Mouse (Mus musculus): ENCODE data around the gene Nudt14. TPM values are rescaled to one million over a fixed set of nuclear protein-coding genes. Genes with fewer than 3 reads are reported as not detected.

Nudt14 gene
- polyA plus RNA-seq (2015; fragmentation: Nextera tagmentation; extraction: Ambion mirVana) = 83.8 and 88.9 TPM in 2 replicates

- peak within 1 kb of the TSS; percentile 70 for H3K4me3 ChIP-seq
- no peaks in the 10 kb centered on the region for H3K9me3 ChIP-seq
- peak within 1 kb of the TSS; percentile 83 for H3K9ac ChIP-seq
- ATAC-seq (ENCODE audit: low FRiP score, low read depth) = peak; percentile 76
- H3K36me3 ChIP-seq = no peaks in the 10 kb centered on the region
- H3K27ac ChIP-seq = 0 out of 2 replicates have a peak within 1 kb of the TSS, but pooled peaks have one; percentile 15
- no peaks in the 10 kb centered on the region for H3K27me3 ChIP-seq
- peak within 1 kb of the TSS; percentile 75 for H3K4me2 ChIP-seq (replicated peaks)
- WGBS = 2% methylated on average over 45 of the region's 58 CpGs
- peaks cover 40% of the 10 kb centered on the region for H3K4me1 ChIP-seq
These were observed at the start of gene Nudt14 for GRCm38 (mm10) chr12:112941776-112942713. TSS of gene Nudt14 (minus strand) at chr12:112942124.

- no peak overlapping the region for H3K4me2 ChIP-seq (replicated peaks)
- ATAC-seq (ENCODE audit: low FRiP score, low read depth) = no peak
- WGBS = 91% methylated on average over 2 of the region's 2 CpGs
- H3K9me3 ChIP-seq = no peaks in the 10 kb centered on the region
- no peaks in the 10 kb centered on the region for H3K4me1 ChIP-seq
- H3K9ac ChIP-seq = no peak overlapping the region
- H3K4me3 ChIP-seq = no peak overlapping the region
- peaks cover 58% of the 10 kb centered on the region for H3K36me3 ChIP-seq
- no peak overlapping the region for H3K27ac ChIP-seq
- H3K27me3 ChIP-seq = no peaks in the 10 kb centered on the region
These were observed 49.5 kb upstream of the Nudt14 start for GRCm38 (mm10) chr12:112991444-112991843.

- no peak for ATAC-seq (ENCODE audit: low FRiP score, low read depth)
- no peak overlapping the region for H3K27ac ChIP-seq
- no peak overlapping the region for H3K4me2 ChIP-seq (replicated peaks)
- H3K27me3 ChIP-seq = no peaks in the 10 kb centered on the region
- H3K4me1 ChIP-seq = no peaks in the 10 kb centered on the region
- H3K9ac ChIP-seq = no peak overlapping the region
- no peak overlapping the region for H3K4me3 ChIP-seq
- peaks cover 60% of the 10 kb centered on the region for H3K36me3 ChIP-seq
- H3K9me3 ChIP-seq = no peaks in the 10 kb centered on the region
- WGBS = 86% methylated on average over 5 of the region's 5 CpGs
These were observed 48.9 kb upstream of the Nudt14 start for GRCm38 (mm10) chr12:112990706-112991405.

GRCm38 (mm10) chr12:112987877-112988276 is 46.0 kb upstream of the Nudt14 start:
- WGBS = 69% methylated on average over 6 of the region's 6 CpGs
- H3K9ac ChIP-seq = no peak overlapping the region
- ATAC-seq (ENCODE audit: low FRiP score, low read depth) = no peak
- H3K4me2 ChIP-seq (replicated peaks) = no peak overlapping the region
- H3K4me1 ChIP-seq = no peaks in the 10 kb centered on the region
- H3K27ac ChIP-seq = no peak overlapping the region
- H3K36me3 ChIP-seq = peaks cover 75% of the 10 kb centered on the region
- no peaks in the 10 kb centered on the region for H3K27me3 ChIP-seq
- no peaks in the 10 kb centered on the region for H3K9me3 ChIP-seq
- H3K4me3 ChIP-seq = no peak overlapping the region

- WGBS = 89% methylated on average over 6 of the region's 6 CpGs
- H3K4me1 ChIP-seq = no peaks in the 10 kb centered on the region
- H3K4me3 ChIP-seq = no peak overlapping the region
- no peaks in the 10 kb centered on the region for H3K9me3 ChIP-seq
- ATAC-seq (ENCODE audit: low FRiP score, low read depth) = no peak
- H3K9ac ChIP-seq = no peak overlapping the region
- H3K27me3 ChIP-seq = no peaks in the 10 kb centered on the region
- H3K27ac ChIP-seq = no peak overlapping the region
- H3K36me3 ChIP-seq = peaks cover 80% of the 10 kb centered on the region
- H3K4me2 ChIP-seq (replicated peaks) = no peak overlapping the region
These were observed 43.4 kb upstream of the Nudt14 start for GRCm38 (mm10) chr12:112985346-112985745.

- Histone ChIP-seq H3K27ac (no peak overlapping the region), H3K4me1 (peaks cover 10% of the 10 kb centered on the region), H3K36me3 (peaks cover 94% of the 10 kb centered on the region), H3K9ac (no peak overlapping the region), H3K4me2 (replicated peaks) (no peak overlapping the region), H3K4me3 (no peak overlapping the region), H3K27me3 (no peaks in the 10 kb centered on the region), H3K9me3 (no peaks in the 10 kb centered on the region)
- WGBS = 92% methylated on average over 2 of the region's 2 CpGs
- no peak for ATAC-seq (ENCODE audit: low FRiP score, low read depth)
These were observed 40.1 kb upstream of the Nudt14 start for GRCm38 (mm10) chr12:112982031-112982430.

- Histone ChIP-seq H3K4me1 (peaks cover 18% of the 10 kb centered on the region), H3K9ac (peak overlapping the region; percentile 89), H3K4me3 (peak overlapping the region; percentile 72), H3K9me3 (no peaks in the 10 kb centered on the region), H3K27me3 (no peaks in the 10 kb centered on the region), H3K27ac (peak overlapping the region; percentile 85), H3K4me2 (replicated peaks) (peak overlapping the region; percentile 91), H3K36me3 (peaks cover 75% of the 10 kb centered on the region)
- 38% methylated on average over 12 of the region's 12 CpGs for WGBS
- peak; percentile 6; the same call in 1 of the 2 replicates for ATAC-seq (ENCODE audit: low FRiP score, low read depth)
These were observed 35.2 kb upstream of the Nudt14 start for GRCm38 (mm10) chr12:112977156-112977555.

GRCm38 (mm10) chr12:112976371-112977073 is 34.6 kb upstream of the Nudt14 start, which contains the start of gene Btbd6:
TSS of gene Btbd6 (plus strand) at chr12:112976482.
- Histone ChIP-seq H3K4me3 (peak within 1 kb of the TSS; percentile 72), H3K9me3 (no peaks in the 10 kb centered on the region), H3K36me3 (peaks cover 75% of the 10 kb centered on the region), H3K27me3 (no peaks in the 10 kb centered on the region), H3K4me2 (replicated peaks) (peak within 1 kb of the TSS; percentile 91), H3K4me1 (peaks cover 18% of the 10 kb centered on the region), H3K27ac (peak within 1 kb of the TSS; percentile 85), H3K9ac (peak within 1 kb of the TSS; percentile 89)
- ATAC-seq (ENCODE audit: low FRiP score, low read depth) = peak; percentile 92
- under 1% methylated on average over 80 of the region's 80 CpGs for WGBS

- no peaks in the 10 kb centered on the region for H3K9me3 ChIP-seq
- H3K27me3 ChIP-seq = no peaks in the 10 kb centered on the region
- H3K4me1 ChIP-seq = peaks cover 18% of the 10 kb centered on the region
- no peak overlapping the region for H3K4me2 ChIP-seq (replicated peaks)
- WGBS = 88% methylated on average over 9 of the region's 9 CpGs
- no peak overlapping the region for H3K27ac ChIP-seq
- H3K9ac ChIP-seq = no peak overlapping the region
- ATAC-seq (ENCODE audit: low FRiP score, low read depth) = no peak
- H3K4me3 ChIP-seq = no peak overlapping the region
- peaks cover 74% of the 10 kb centered on the region for H3K36me3 ChIP-seq
These were observed 32.8 kb upstream of the Nudt14 start for GRCm38 (mm10) chr12:112974736-112975135.

GRCm38 (mm10) chr12:112969616-112970015 is 27.7 kb upstream of the Nudt14 start:
- Histone ChIP-seq H3K9me3 (no peaks in the 10 kb centered on the region), H3K4me3 (no peak overlapping the region), H3K27ac (no peak overlapping the region), H3K4me1 (no peaks in the 10 kb centered on the region), H3K27me3 (no peaks in the 10 kb centered on the region), H3K9ac (no peak overlapping the region), H3K36me3 (peaks cover 99% of the 10 kb centered on the region), H3K4me2 (replicated peaks) (no peak overlapping the region)
- no peak for ATAC-seq (ENCODE audit: low FRiP score, low read depth)
- 91% methylated on average over 6 of the region's 6 CpGs for WGBS

- no peak overlapping the region for H3K4me2 ChIP-seq (replicated peaks)
- H3K9me3 ChIP-seq = no peaks in the 10 kb centered on the region
- H3K27me3 ChIP-seq = no peaks in the 10 kb centered on the region
- ATAC-seq (ENCODE audit: low FRiP score, low read depth) = no peak
- peaks cover 99% of the 10 kb centered on the region for H3K36me3 ChIP-seq
- H3K27ac ChIP-seq = no peak overlapping the region
- 56% methylated on average over 8 of the region's 8 CpGs for WGBS
- H3K4me1 ChIP-seq = no peaks in the 10 kb centered on the region
- H3K4me3 ChIP-seq = no peak overlapping the region
- no peak overlapping the region for H3K9ac ChIP-seq
These were observed 27.0 kb upstream of the Nudt14 start for GRCm38 (mm10) chr12:112968943-112969342.

Data from limb, embryonic 13.5 days (tissue).